Mouse (Mus musculus): Measurements from ENCODE around the gene Prrc2b.

Prrc2b gene

DNA sequence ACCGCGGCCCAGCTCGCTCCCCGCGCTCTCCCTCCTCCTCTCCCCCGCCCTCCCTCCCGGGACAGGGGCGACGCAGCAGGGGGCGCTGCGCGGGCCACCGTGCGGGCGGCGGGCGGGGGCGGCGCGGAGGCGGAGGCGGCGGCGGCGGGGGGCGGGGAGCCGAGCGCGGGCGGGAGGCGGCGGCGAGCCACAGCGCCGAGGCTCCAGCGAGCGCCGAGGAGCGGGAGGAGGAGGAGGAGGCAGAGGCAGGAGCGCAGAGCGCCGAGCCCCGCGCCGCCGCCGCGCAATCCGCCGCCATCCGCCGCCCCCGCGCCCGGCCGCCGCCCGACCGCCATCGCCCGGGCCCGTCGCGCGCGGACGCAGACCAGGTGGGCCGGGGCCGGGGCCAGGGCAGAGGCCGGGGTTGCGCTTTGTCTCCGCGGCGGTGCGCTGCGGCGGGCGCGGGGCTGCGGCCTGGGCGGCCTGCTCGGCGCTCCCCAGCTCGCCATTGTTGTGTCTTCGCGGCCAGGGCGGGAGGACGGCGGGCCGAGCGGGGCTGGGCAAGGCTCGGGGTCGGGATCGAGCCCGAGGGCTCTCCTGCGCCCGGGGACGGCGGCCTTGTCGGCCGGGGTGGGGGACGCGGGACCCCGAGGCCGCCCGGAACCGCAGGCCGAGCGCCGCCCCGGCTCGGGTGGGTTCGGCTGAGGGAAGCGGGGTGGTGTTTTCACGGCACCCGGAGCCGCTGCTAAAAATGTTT is at the start of gene Prrc2b:
Gene Prrc2b, plus strand, starts transcription at position 159 of the 736 bp plus-strand sequence.
- no peak for DNase-seq (ENCODE audit: low spot score)

DNA sequence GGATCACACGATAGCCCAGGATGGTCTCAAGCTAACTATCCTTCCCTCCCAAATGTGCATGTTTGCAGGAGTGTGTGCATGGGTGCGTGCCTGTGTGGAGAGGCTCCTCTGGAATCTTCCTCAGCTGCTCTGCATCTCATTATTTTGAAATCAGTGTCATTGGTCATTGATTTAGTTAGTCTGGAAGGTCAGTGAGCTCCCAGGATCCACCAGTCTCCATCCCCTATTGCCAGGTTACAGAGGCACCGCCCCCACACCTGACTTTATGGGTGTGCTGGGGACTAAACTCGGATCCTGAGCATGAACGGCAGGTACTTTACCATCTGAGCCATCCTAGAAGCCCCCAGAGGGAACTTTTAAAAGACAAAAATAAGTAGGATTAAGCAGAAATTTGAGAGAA is 47.9 kb upstream of the Prrc2b start:
- DNase-seq (ENCODE audit: low spot score), result no peak

DNA sequence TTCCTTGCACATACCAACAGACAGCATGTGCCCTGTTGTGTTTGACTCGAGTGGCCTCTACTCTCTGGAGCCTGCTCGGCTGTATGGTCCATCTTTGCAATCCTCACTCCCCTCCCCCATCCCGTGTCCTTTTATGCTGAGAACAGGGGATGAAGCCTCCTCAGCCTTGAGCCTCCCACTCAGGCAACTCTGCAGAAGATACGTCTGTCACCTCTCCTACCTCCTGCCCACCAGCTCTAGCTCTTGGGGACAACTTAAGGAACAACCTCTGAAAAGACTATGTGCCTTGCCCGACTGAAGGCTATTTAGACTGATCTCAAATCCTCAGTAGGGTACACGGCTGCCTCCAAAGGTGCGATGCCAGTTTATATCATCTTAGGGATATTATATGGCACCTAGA is 47.3 kb upstream of the Prrc2b start:
- DNase-seq (ENCODE audit: low spot score), result no peak

DNA sequence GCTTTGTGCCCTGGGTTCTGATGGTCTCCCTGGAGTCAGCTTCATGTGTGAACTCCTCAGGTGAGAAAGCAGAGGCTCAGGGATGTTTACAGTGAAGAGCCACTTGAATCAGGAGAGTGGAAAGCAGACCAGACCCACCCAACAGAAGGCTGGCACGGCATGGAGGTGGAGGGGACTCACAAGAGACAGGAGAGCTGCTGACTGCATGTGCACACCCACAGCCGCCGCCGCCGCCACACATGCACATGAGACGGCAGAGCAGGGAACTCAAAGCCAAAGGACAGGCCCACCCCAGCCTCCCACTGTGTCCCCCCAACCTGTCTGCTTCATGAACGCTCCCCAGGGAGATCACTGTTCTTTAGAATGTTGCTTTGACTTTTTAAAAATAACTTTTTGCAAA is 46.8 kb upstream of the Prrc2b start:
- no peak for DNase-seq (ENCODE audit: low spot score)

DNA sequence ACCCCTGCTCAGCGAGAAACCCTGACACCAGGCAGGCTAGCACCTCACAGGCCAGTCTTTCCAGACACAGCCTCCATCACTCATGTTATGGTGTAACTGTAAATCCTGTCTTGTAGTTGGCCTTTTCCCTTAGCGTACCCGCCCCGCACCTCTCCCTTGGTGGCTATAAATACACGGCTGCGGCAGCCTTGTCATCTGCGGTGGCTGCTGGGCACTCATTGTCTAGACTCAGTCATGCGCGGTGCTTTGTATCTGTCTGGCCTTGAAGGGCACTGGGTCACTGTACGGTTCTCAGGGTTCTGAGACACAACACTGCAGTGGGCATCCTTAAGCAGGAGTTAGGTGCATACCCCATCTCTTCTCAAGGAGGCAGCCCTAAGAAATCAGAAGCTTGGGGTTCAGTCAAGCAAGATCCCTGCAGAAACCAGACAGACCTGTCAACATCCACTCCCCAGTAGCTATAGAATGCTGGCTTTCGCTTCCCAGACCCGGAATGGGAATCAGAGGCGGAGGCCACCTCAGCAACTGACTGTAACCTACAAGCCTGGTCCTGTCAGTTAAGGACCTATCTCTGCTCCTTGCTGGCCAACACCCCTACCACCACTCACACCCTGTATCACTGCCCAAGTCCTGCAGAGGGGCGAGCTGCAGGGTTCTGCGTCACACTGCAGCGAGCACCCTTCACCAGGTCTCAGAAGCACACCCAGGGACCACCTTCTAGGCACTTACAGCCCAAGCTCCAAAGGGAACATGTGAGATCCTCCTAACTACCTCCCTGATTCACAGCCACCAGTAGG is 45.6 kb upstream of the Prrc2b start:
- DNase-seq (ENCODE audit: low spot score), result no peak

DNA sequence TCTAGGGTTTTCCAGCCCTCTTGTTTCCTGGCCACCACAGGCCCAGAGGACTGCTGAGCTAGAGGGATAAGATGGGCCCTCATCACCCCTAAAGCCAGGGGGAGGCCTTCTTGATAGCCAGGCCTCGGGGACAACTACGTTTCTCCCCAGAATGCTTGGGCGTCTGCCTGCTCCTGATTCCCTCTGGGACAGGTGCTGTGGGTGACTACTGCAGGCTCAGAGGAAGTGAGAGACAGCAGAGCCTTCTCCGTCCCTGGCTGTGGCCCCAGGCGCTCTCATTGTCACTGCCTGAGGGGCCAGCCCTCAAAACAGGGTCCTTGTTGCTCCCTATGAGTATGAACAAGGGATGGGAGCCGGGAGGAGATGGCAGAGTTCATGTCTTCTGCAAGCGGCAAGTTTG is 45.0 kb upstream of the Prrc2b start:
- DNase-seq (ENCODE audit: low spot score), result no peak

DNA sequence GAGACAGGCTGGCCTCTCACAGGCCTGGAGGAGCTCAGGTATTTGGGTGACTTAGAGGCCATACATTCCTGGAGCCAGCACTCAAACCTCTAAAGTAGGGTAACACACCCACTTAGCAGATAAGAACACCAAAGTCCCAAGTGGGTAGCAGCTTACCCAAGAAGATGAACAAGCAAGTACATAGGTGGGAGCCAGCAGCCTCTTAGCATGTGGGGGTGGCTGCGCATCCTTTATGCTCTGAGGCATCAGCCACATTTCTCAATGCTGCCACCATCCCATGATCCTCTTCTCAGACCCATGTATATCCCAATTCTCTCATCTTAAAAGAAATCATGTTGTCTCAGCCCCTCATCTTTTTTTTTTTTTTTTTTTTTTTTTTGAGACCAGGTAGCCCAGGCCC is 39.6 kb upstream of the Prrc2b start:
- DNase-seq (ENCODE audit: low spot score), result no peak

- no peak for DNase-seq (ENCODE audit: low spot score)
Observed at GRCm38 (mm10) chr2:32112548-32112947, 38.3 kb upstream of the Prrc2b start.

GRCm38 (mm10) chr2:32115851-32116268 is 35.0 kb upstream of the Prrc2b start:
- no peak for DNase-seq (ENCODE audit: low spot score)

GRCm38 (mm10) chr2:32119802-32120750 is 30.8 kb upstream of the Prrc2b start:
- no peak for DNase-seq (ENCODE audit: low spot score)

DNA sequence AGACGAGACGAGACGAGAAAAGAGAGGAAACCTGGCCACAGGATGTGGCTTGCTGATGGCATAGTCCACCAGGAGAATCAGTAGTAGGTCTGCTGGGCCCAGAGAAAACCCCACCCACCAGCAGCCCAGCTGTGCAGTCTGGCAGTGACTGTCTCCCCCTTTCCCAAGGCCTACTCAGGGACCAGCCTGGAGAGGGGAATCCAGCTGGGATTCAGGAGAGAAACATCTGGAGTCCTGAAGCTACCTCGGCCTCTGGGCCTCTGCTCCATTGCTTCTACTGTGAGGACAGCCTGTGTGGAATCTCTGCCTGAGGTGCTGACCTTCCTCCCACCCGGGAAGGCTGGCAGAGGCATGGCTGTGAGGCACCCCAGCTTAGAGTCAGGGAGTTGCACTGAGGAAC is 29.7 kb upstream of the Prrc2b start:
- no peak for DNase-seq (ENCODE audit: low spot score)

DNA sequence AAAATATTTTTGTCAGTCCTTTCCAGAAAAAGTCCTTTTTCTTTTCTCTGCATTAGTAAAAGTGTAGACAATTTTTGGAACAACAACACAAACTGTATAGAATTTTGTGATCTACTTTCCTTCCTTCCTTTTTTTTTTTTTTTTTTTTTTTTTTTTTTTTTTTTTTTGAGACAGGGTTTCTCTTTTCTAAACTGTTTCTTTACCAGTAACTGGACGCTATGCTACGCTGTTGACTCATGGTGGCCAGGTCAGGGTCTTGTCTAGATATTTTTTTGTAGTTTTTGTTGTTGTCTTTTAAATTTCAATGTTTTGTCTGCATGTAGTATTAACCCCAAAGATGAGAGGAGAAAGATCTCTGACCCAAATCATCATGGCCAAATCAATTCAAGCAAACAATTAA is 29.1 kb upstream of the Prrc2b start:
- DNase-seq (ENCODE audit: low spot score), result no peak

DNA sequence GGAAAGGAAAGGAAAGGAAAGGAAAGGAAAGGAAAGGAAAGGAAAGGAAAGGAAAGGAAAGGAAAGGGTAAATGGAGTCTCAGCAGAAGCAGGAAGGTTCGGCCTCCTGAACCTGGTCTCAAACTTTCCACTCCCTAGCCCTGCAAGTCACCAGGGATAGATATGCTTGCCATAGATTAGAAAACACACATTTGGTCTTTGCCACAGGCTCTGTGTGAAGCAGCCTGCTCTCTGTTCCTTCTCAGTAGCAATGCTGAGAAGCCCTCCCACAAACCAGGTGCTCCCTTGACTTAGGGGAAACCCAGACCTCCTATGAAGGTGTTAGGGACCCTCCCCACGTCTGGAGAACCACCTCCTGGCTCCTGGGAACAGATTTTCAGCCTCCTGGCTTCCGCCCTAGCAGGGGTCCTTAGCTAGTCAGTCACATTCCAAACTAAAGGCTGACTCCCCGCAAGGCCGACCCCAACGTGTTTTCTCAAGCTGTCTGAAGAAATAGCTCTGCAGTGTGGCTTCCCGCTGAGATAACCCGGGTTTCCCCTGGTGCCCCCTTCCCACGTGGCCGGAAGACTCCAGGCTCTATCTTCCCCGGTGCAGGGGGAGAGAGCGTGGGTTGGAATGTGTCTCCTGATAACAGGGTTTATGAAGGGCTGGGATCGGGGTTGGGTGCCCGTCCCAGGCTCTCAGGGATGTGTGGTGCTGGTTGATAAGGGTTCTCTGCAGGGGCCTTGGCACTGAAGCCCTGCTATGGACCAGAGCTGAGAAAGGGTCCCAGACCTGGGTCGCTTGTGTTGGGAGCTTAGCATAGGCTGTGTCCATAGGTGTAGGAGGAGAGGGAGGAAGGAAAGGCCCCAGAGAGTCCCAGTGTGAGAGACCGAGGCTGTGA is 23.0 kb upstream of the Prrc2b start:
- DNase-seq (ENCODE audit: low spot score), result no peak

- no peak for DNase-seq (ENCODE audit: low spot score)
Observed at GRCm38 (mm10) chr2:32128536-32128841, 22.4 kb upstream of the Prrc2b start.

DNA sequence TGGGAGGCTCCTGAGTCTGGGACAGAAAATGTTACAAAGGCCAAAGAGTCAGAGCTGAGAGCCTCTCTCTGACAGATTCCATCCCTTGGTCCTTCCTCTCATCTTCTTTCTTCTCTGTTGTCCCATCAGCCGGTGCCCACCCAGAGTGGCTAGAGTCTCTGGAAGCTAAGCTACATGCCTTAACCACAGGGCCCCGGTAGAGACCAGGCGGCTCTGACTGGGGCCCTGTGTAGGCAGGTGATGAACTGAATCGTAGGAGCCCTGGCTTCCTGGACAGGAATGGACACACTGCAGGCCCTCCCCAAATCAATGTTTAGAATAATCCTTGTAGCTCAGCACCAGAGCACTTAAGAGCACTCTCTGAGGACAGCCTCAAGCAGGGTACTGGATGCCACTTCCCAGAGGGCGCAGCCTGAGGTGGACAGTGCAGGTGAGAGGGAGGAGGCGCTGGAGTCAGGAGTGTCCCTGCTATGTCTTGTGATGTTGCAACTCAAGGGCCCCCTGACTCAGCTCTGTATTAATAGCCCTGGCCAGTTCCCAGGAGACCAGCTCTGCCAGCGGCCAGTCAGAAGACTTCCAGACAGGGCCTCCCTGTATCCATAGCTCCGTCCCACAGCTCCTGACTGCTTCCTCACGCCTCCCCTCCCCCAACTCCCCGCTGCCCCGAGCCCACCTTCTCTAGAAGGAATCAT is 21.4 kb upstream of the Prrc2b start:
- DNase-seq (ENCODE audit: low spot score), result no peak

- DNase-seq (ENCODE audit: low spot score), result no peak
Observed at GRCm38 (mm10) chr2:32130435-32130834, 20.4 kb upstream of the Prrc2b start.

- no peak for DNase-seq (ENCODE audit: low spot score)
Observed at GRCm38 (mm10) chr2:32131205-32131834, 19.6 kb upstream of the Prrc2b start.

DNA sequence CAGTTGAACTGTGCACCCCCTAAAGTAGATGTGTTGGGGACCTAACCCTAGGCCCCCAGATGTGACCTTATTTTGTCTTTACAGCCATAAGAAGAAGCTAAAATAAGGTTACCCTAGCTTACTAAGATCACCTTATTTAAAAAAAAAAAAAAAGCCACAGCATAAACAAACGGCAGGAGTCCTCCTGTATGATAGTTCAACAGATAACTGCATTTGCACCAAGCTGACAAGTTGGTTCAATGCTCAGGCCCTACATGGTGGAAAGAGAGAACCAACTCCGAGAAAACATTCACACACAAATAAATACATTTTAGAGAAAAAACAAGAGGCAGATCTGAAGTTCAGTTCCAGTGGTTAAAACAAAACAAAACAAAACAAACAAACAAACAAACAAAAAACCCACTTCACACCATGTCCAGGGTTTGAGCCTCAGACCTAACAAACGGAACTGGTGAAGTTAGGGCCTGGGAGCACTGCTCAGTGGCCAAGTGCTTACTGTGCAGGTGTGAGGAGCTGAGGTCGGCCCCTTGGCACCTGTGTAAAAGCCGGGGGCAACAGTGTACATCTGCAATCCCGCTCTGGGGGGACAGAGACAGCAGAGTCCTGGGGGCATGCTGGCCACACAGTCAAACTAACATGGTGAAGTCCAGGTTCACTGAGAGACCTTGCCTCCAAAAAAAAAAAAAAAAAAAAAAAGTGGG is 18.9 kb upstream of the Prrc2b start:
- DNase-seq (ENCODE audit: low spot score), result no peak

- no peak for DNase-seq (ENCODE audit: low spot score)
Observed at GRCm38 (mm10) chr2:32132567-32132992, 18.3 kb upstream of the Prrc2b start.

DNA sequence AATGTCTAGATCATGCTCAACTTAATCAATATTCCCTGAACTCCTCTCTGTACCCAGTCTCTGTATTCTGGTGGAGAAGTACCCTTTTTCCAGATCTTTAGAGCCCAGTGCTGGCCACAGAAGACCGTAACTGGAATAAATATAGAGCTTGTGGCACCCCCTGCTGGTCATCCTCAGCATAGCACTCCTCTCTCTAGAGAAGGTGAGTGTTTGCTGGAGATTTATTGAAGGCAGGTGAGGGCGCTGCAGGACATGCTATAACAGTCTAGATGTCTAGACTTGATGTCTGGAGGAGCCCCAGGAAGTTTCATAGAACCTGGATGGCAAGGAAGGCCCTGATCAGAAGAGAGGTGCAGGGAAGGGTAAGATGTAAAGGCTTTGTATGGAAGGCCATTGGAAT is 16.8 kb upstream of the Prrc2b start:
- peak; percentile 51 for DNase-seq (ENCODE audit: low spot score)

Measured in urinary bladder, postnatal 10 days (tissue).